Mouse (Mus musculus) ES-E14 (cell line): ENCODE measurements at regions not wholly inside any gene's neighbourhood (a gene's known extent, or its start where the extent isn't known, plus 50 kb on each side); places are given as distances from the start of the nearest gene placed in this dataset.
A peak's percentile ranks its signal among the peaks of the same experiment; 100 is the strongest.
"Not testable (repeated sequence)": the region's sequence is repeated elsewhere in the genome, so short reads cannot be mapped to it uniquely, and the experiment has no call there.

Experiments used
- DNase-seq: peaks from one replicate; pipeline ENCODE4 v3.0.0-alpha.2; 2013; ENCODE audit warnings: low read depth, low spot score
- H3K27ac ChIP-seq: 2 replicates; pipeline ENCODE4 v1.5.1; 2012; ENCODE audit warnings: low read depth, mild to moderate bottlenecking, low read length, moderate library complexity, mixed read lengths; ENCODE audit not compliant: poor library complexity, insufficient read depth, severe bottlenecking
- H3K36me3 ChIP-seq: 2 replicates; pipeline ENCODE4 v1.6.1; 2012; ENCODE audit warnings: mild to moderate bottlenecking, low read length, moderate library complexity, mixed read lengths; ENCODE audit not compliant: control insufficient read depth, poor library complexity, insufficient read depth, severe bottlenecking
- H3K4me1 ChIP-seq, 2 experiments: fragments of 150-350 bp in 1 of 2; sonication (generic) in 1 of 2; 2 replicates each; pipeline ENCODE4 v1.6.1; 2012; ENCODE audit warnings: low read length in 2 of 2, mild to moderate bottlenecking in 1 of 2, mixed read lengths in 1 of 2; ENCODE audit not compliant: control insufficient read depth in 2 of 2, insufficient read depth in 2 of 2, poor library complexity in 1 of 2
- H3K4me3 ChIP-seq, 2 experiments: fragments of 150-350 bp in 1 of 2; sonication (generic) in 1 of 2; 2 replicates each; pipeline ENCODE4 v1.5.1; 2012; ENCODE audit warnings: low read length in 2 of 2, low read depth in 1 of 2, mild to moderate bottlenecking in 1 of 2, mixed read lengths in 1 of 2; ENCODE audit not compliant: insufficient read depth in 1 of 2, poor library complexity in 1 of 2, severe bottlenecking in 1 of 2
- H3K9ac ChIP-seq: 2 replicates; pipeline ENCODE4 v1.6.1; 2012; ENCODE audit warnings: low read depth, mild to moderate bottlenecking, low read length, mixed read lengths; ENCODE audit not compliant: poor library complexity, insufficient read depth, severe bottlenecking
- H3K9me3 ChIP-seq: fragments of 150-350 bp; sonication (generic); 2 replicates; pipeline ENCODE4 v1.6.1; 2012; ENCODE audit warnings: low read depth, mild to moderate bottlenecking, low read length; ENCODE audit not compliant: control insufficient read depth, insufficient read depth
- CHD2 ChIP-seq: IDR thresholded peaks from 2 replicates; pipeline ENCODE4 v1.6.1; 2014; ENCODE audit warnings: mild to moderate bottlenecking, low read depth, low read length, inconsistent platforms
- HCFC1 ChIP-seq: IDR thresholded peaks from 2 replicates; pipeline ENCODE4 v1.6.1; 2012; ENCODE audit warnings: low read length, inconsistent platforms, borderline replicate concordance; ENCODE audit not compliant: insufficient read depth
- MAFK ChIP-seq: IDR thresholded peaks from 2 replicates; pipeline ENCODE4 v1.6.1; 2014; ENCODE audit warnings: mild to moderate bottlenecking, low read depth, low read length, inconsistent platforms; ENCODE audit not compliant: insufficient read depth
- ZC3H11A ChIP-seq: IDR thresholded peaks from 2 replicates; pipeline ENCODE4 v1.6.1; 2012; ENCODE audit warnings: low read depth, mild to moderate bottlenecking, inconsistent platforms, low read length, borderline replicate concordance
- ZNF384 ChIP-seq: IDR thresholded peaks from 2 replicates; pipeline ENCODE4 v1.6.1; 2012; ENCODE audit warnings: low read depth, low read length, inconsistent platforms
- in situ Hi-C, 2 experiments: fragments of 600-800 bp; cut with MboI; formaldehyde crosslinking; loops; one replicate each; pipeline ENCODE4 v1.15.1; 2025; ENCODE audit warnings: low sequenced_read_pairs in 2 of 2, inconsistent platforms in 1 of 2; ENCODE audit not compliant: unreplicated experiment in 2 of 2

- no peaks in the 10 kb centered on the region for H3K4me1 ChIP-seq
- no peak overlapping the region for H3K9ac ChIP-seq
- H3K36me3 ChIP-seq: no peaks in the 10 kb centered on the region
- DNase-seq: no peak
- no peak overlapping the region for H3K27ac ChIP-seq
- in situ Hi-C loops: no loop called here
- H3K9me3 ChIP-seq: no peaks in the 10 kb centered on the region
- TF ChIP-seq MAFK (no peak), HCFC1 (no peak), ZNF384 (no peak), ZC3H11A (no peak), CHD2 (no peak)
- no peak overlapping the region for H3K4me3 ChIP-seq
Measured at GRCm38 (mm10) chr8:97234551-97235107, 1346.3 kb upstream of the Got2 start.

DNA sequence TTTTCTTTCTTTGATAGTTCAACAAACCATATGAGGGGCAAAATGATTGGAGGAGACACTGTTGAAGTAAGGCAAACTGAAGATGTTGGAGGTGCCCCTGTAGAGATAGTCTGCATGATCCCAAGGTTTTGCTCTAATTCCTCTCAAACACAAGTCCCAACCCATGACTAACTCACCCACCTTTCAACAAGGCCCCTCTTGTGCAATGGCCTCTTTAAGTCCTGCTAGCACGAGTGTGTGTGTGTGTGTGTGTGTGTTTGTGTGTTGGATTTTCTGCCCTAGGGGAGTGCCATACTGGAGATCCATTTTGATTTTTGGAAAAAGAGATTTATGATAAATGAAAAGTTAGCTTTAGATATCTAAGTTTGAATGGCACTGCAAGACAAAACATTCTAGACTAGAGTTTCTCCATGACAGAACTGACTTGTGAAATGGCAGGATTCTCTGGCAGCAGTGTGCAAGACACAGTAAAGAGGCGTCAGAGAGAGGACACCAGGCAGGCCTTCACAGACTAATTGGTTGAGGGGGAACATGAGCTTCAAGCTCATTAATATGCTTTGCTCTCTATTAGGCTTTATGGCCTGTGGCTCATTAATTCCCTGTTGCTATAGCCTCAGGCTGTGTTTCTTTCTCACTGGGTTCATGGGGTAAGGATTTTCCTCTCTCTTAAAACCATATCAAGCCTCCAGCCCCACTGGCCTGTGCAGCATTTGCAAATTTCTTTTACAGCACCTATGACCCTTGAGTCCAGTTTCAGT lies 1344.5 kb upstream of the Got2 start:
- no peak for TF ChIP-seq CHD2
- no peak for TF ChIP-seq ZC3H11A
- TF ChIP-seq MAFK: no peak
- no peak for TF ChIP-seq ZNF384
- TF ChIP-seq HCFC1: no peak
- Histone ChIP-seq H3K36me3 (no peaks in the 10 kb centered on the region), H3K4me1 (no peaks in the 10 kb centered on the region), H3K27ac (no peak overlapping the region), H3K4me3 (no peak overlapping the region), H3K9me3 (no peaks in the 10 kb centered on the region), H3K9ac (no peak overlapping the region)
- no peak for DNase-seq
- in situ Hi-C loops: no loop called here

DNA sequence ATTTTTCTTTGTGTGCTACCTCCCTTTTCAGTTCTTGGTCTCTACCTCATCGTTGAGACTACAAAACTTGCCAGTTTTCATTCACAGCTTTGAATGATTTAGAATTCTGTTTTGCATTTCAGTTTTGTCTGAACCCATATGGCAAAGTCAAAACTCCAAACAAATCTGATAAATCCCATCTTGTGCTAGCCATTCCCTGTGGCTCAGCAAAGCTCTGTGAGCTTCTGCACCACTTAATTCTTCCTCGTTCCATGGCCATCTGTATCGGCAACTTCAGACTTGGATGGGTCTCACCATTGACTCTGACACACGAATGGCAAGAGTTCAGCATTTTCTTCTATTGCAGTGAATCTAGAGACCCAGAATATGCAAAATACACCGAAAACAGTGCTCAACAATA lies 1343.3 kb upstream of the Got2 start:
- no peaks in the 10 kb centered on the region for H3K36me3 ChIP-seq
- no peaks in the 10 kb centered on the region for H3K4me1 ChIP-seq
- TF ChIP-seq CHD2 (no peak), ZC3H11A (no peak), MAFK (no peak), ZNF384 (no peak), HCFC1 (no peak)
- in situ Hi-C loops: no loop called here
- H3K9me3 ChIP-seq: no peaks in the 10 kb centered on the region
- H3K9ac ChIP-seq: no peak overlapping the region
- no peak for DNase-seq
- no peak overlapping the region for H3K27ac ChIP-seq
- H3K4me3 ChIP-seq: no peak overlapping the region

DNA sequence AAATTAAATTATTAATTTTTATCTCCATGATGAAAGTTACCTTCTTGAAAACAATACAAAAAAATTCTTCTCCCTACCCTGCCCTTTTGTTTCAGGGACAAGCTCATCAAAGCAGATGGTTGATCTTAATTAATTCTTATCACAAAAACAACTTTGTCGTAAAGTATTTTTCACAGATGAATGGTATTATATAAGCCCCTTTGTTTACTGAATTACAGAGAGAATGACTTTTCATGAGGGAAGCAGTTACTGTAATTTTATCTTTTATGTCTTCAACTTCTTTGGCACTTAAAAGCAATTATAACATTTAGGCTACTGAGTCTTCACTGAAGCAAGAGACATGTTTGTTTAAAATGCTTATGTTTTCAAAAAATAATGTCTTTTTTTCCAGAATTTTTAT lies 1303.5 kb upstream of the Got2 start:
- in situ Hi-C loops: no loop called here

DNA sequence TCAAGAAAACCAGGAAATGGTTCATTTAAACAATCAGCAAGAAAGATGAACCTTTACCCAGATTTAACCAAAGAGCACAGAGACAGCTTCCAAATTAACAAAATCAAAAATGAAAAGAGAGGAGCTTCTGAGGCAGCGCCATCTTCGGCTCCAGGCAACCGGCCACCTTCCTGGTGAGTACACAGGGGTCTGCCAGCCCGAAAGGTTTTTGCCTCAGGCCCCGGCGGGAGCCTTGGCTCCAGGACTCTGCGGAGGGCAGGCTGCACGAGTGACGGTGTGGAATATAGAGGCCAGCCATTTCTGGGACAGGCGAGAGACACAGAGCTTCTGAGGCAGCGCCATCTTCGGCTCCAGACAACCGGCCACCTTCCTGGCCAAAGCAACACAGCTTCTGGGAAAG lies 1295.5 kb upstream of the Got2 start:
- H3K4me1 ChIP-seq, H3K9ac ChIP-seq, H3K4me3 ChIP-seq, DNase-seq, H3K36me3 ChIP-seq, H3K9me3 ChIP-seq, in situ Hi-C loops: not testable (repeated sequence)
- H3K27ac ChIP-seq: peak overlapping the region; percentile 58; the same call in 1 of the 2 replicates

More for the DNA sequence above, 1303.5 kb upstream of the Got2 start:
- Histone ChIP-seq H3K4me3 (no peak overlapping the region), H3K9me3 (no peaks in the 10 kb centered on the region), H3K9ac (no peak overlapping the region), H3K4me1 (no peaks in the 10 kb centered on the region), H3K27ac (no peak overlapping the region), H3K36me3 (no peaks in the 10 kb centered on the region)
- TF ChIP-seq MAFK (no peak), ZC3H11A (no peak), HCFC1 (no peak), CHD2 (no peak), ZNF384 (no peak)
- no peak for DNase-seq

- H3K9me3 ChIP-seq, H3K27ac ChIP-seq, H3K9ac ChIP-seq, H3K36me3 ChIP-seq, H3K4me3 ChIP-seq, H3K4me1 ChIP-seq, in situ Hi-C loops: not testable (repeated sequence)
- DNase-seq: peak; percentile 35
Measured at GRCm38 (mm10) chr8:97182456-97182855, 1294.1 kb upstream of the Got2 start.
